Comparison of ENCODE assay signal across 8 mouse cellular contexts in genomic region chr15:100470037-100470436, GRCm38 (mm10). TPM values are rescaled to one million over a fixed set of nuclear protein-coding genes. Genes with fewer than 3 reads are reported as not detected.
A peak's percentile ranks its signal among the peaks of the same experiment; 100 is the strongest.
DNase-seq lines count a peak whose midpoint lies in the region; ATAC-seq and TF ChIP-seq lines count a peak whose summit lies in the region.

No protein-coding gene starts in this region.

- peak overlapping the region; percentile 80 for H3K4me2 ChIP-seq in intestine, embryonic 14.5 days (ENCODE audit: low read length)
- peak overlapping the region; percentile 96 for H3K4me2 ChIP-seq in liver, postnatal 0 days (ENCODE audit: low read depth, low read length)

- H3K9ac ChIP-seq in intestine, embryonic 14.5 days (ENCODE audit: low read length) = peak overlapping the region; percentile 78
- H3K9ac ChIP-seq in liver, postnatal 0 days (replicated peaks) = no peak overlapping the region; the same call in 1 of the 2 replicates

- H3K4me3 ChIP-seq in cerebellum, adult 2 months (replicated peaks; ENCODE audit: insufficient read depth, low read depth, low read length) = peak overlapping the region; percentile 88
- H3K4me3 ChIP-seq in brown adipose tissue, adult 24 weeks (ENCODE audit: insufficient read depth, low read depth, low read length) = peak overlapping the region; percentile 87
- H3K4me3 ChIP-seq in intestine, embryonic 14.5 days (ENCODE audit: low read depth, low read length) = peak overlapping the region; percentile 63
- H3K4me3 ChIP-seq in liver, postnatal 0 days (ENCODE audit: low read depth, low read length) = peak overlapping the region; percentile 69; the same call in 1 of the 2 replicates

- peaks cover 36% of the 10 kb centered on the region for H3K36me3 ChIP-seq in intestine, embryonic 14.5 days (ENCODE audit: control insufficient read depth, insufficient read depth, low read length)
- H3K36me3 ChIP-seq in liver, postnatal 0 days (replicated peaks; ENCODE audit: insufficient read depth, low read length) = peaks cover 17% of the 10 kb centered on the region

- no peaks in the 10 kb centered on the region for H3K27me3 ChIP-seq in cerebellum, adult 2 months (ENCODE audit: control insufficient read depth, insufficient read depth, low read length)
- H3K27me3 ChIP-seq in intestine, embryonic 14.5 days (replicated peaks; ENCODE audit: control insufficient read depth, insufficient read depth, low read length) = no peaks in the 10 kb centered on the region
- H3K27me3 ChIP-seq in liver, postnatal 0 days (ENCODE audit: insufficient read depth, low read length) = no peaks in the 10 kb centered on the region

- no peak for DNase-seq in cerebellum, adult 2 months
- DNase-seq in cerebellum, adult 18-20 months = no peak
- no peak for DNase-seq in intestine, embryonic 14.5 days (ENCODE audit: low spot score)
- DNase-seq in liver, postnatal 0 days = no peak
- no peak for DNase-seq in thymus, postnatal 14 days
- DNase-seq in spleen, postnatal 36 days (ENCODE audit: low spot score in 2 of 2) = no peak
- DNase-seq in left cerebral cortex, postnatal 4 days = no peak

- TF ChIP-seq EP300 in liver, postnatal 0 days (IDR thresholded peaks at IDR 0.05; ENCODE audit: low read depth) = no peak

- intact Hi-C loops in left cerebral cortex, postnatal 4 days (cut with DNase I) = no loop called here

- ATAC-seq in intestine, embryonic 14.5 days (replicated peaks; ENCODE audit: low FRiP score, low TSS enrichment, low read depth) = no peak
- no peak for ATAC-seq in liver, postnatal 0 days

- TF ChIP-seq CTCF in cerebellum, adult 2 months (IDR thresholded peaks at IDR 0.05; ENCODE audit: borderline replicate concordance, insufficient read depth, low read depth, low read length) = no peak
- no peak for TF ChIP-seq CTCF in liver, postnatal 0 days (IDR thresholded peaks at IDR 0.05; ENCODE audit: low read depth)

- no peak overlapping the region for H3K27ac ChIP-seq in cerebellum, adult 2 months (ENCODE audit: insufficient read depth, low read length)
- H3K27ac ChIP-seq in brown adipose tissue, adult 24 weeks (replicated peaks; ENCODE audit: low read depth, low read length) = peak overlapping the region; percentile 88; the same call in 1 of the 2 replicates
- no peak overlapping the region for H3K27ac ChIP-seq in intestine, embryonic 14.5 days (ENCODE audit: low read depth)
- no peak overlapping the region for H3K27ac ChIP-seq in liver, postnatal 0 days (ENCODE audit: low read depth)

- TF ChIP-seq POLR2A in cerebellum, adult 2 months (IDR thresholded peaks at IDR 0.05; ENCODE audit: borderline replicate concordance, insufficient read depth, low read length) = no peak

- H3K9me3 ChIP-seq in intestine, embryonic 14.5 days (ENCODE audit: control insufficient read depth, low read length) = no peaks in the 10 kb centered on the region
- no peaks in the 10 kb centered on the region for H3K9me3 ChIP-seq in liver, postnatal 0 days (ENCODE audit: low read length)

- H3K4me1 ChIP-seq in cerebellum, adult 2 months (ENCODE audit: control insufficient read depth, insufficient read depth, low read length) = no peaks in the 10 kb centered on the region; the same call in none of the 2 replicates
- H3K4me1 ChIP-seq in brown adipose tissue, adult 24 weeks (ENCODE audit: control insufficient read depth, insufficient read depth, insufficient read length, low read length) = no peaks in the 10 kb centered on the region
- peaks cover 14% of the 10 kb centered on the region for H3K4me1 ChIP-seq in intestine, embryonic 14.5 days (replicated peaks; ENCODE audit: control insufficient read depth, insufficient read depth, low read length)
- H3K4me1 ChIP-seq in liver, postnatal 0 days (ENCODE audit: insufficient read depth) = peaks cover 17% of the 10 kb centered on the region

- 50% methylated on average over 10 of the region's 10 CpGs for WGBS in cerebellum, adult 2 months
- WGBS in intestine, embryonic 14.5 days = 55% methylated on average over 10 of the region's 10 CpGs
- 57% methylated on average over 10 of the region's 10 CpGs for WGBS in liver, postnatal 0 days (ENCODE audit: insufficient replicate concordance)

RNA-seq across cellular contexts. Expression of gene Letmd1, which starts 1.2 kb away (rescaled TPM):
- polyA plus RNA-seq in cerebellum, adult 2 months (2012; rRNA removed) = 67.0 and 70.5 TPM in 2 replicates
- polyA plus RNA-seq in brown adipose tissue, adult 24 weeks (2012; ENCODE audit: insufficient read depth, insufficient read length, missing spikeins) = 589 and 634 TPM in 2 replicates
- 38.5 and 40.1 TPM in 2 replicates for polyA plus RNA-seq in intestine, embryonic 14.5 days (2014; fragmentation: Nextera tagmentation; extraction: Ambion mirVana)
- 14.4 and 16.3 TPM in 2 replicates for polyA plus RNA-seq in liver, postnatal 0 days (2015; fragmentation: Nextera tagmentation; extraction: Ambion mirVana)
- total RNA-seq in left cerebral cortex, postnatal 4 days (2021) = 10 to 100 TPM; 65.8 to 70.5 TPM

RNA-seq across cellular contexts. Expression of gene Csrnp2, which starts 25.3 kb away (rescaled TPM):
- 18.0 and 18.3 TPM in 2 replicates for polyA plus RNA-seq in cerebellum, adult 2 months (2012; rRNA removed)
- polyA plus RNA-seq in brown adipose tissue, adult 24 weeks (2012; ENCODE audit: insufficient read depth, insufficient read length, missing spikeins) = 1.5 and 1.7 TPM in 2 replicates
- polyA plus RNA-seq in intestine, embryonic 14.5 days (2014; fragmentation: Nextera tagmentation; extraction: Ambion mirVana) = 11.3 and 13.5 TPM in 2 replicates
- polyA plus RNA-seq in liver, postnatal 0 days (2015; fragmentation: Nextera tagmentation; extraction: Ambion mirVana) = 0.89 and 1.1 TPM in 2 replicates
- total RNA-seq in left cerebral cortex, postnatal 4 days (2021) = 10 to 100 TPM; 53.1 to 54.0 TPM

RNA-seq across cellular contexts. Expression of gene Slc11a2, which starts 45.2 kb away (rescaled TPM):
- 45.4 and 50.6 TPM in 2 replicates for polyA plus RNA-seq in cerebellum, adult 2 months (2012; rRNA removed)
- 14.2 and 24.7 TPM in 2 replicates for polyA plus RNA-seq in brown adipose tissue, adult 24 weeks (2012; ENCODE audit: insufficient read depth, insufficient read length, missing spikeins)
- 17.6 and 20.6 TPM in 2 replicates for polyA plus RNA-seq in intestine, embryonic 14.5 days (2014; fragmentation: Nextera tagmentation; extraction: Ambion mirVana)
- polyA plus RNA-seq in liver, postnatal 0 days (2015; fragmentation: Nextera tagmentation; extraction: Ambion mirVana) = 15.0 and 16.3 TPM in 2 replicates
- total RNA-seq in left cerebral cortex, postnatal 4 days (2021) = 10 to 100 TPM; 55.9 to 61.2 TPM

RNA-seq across cellular contexts. Expression of gene Gm5475, which starts 48.1 kb away (rescaled TPM):
- polyA plus RNA-seq in cerebellum, adult 2 months (2012; rRNA removed) = not detected in 2 replicates
- not detected in 2 replicates for polyA plus RNA-seq in brown adipose tissue, adult 24 weeks (2012; ENCODE audit: insufficient read depth, insufficient read length, missing spikeins)
- polyA plus RNA-seq in intestine, embryonic 14.5 days (2014; fragmentation: Nextera tagmentation; extraction: Ambion mirVana) = not detected in 2 replicates
- 0.04 TPM in 1 of 2 replicates, not detected in the other for polyA plus RNA-seq in liver, postnatal 0 days (2015; fragmentation: Nextera tagmentation; extraction: Ambion mirVana)
- total RNA-seq in left cerebral cortex, postnatal 4 days (2021) = not detected
